Mouse (Mus musculus) CH12.LX (cell line): ENCODE data around the gene Plin3. TPM values are rescaled to one million over a fixed set of nuclear protein-coding genes. Genes with fewer than 3 reads are reported as not detected.

ENCODE experiments used
- DNase-seq: peaks from one replicate; pipeline ENCODE4 v3.0.0-alpha.2; 2013; ENCODE audit errors: extremely low read depth
- H3K27ac ChIP-seq: 2 replicates; pipeline ENCODE4 v1.5.1; 2012; ENCODE audit warnings: low read depth, mild to moderate bottlenecking, control low read depth, moderate library complexity; ENCODE audit not compliant: insufficient read depth
- H3K27me3 ChIP-seq: replicated peaks from 2 replicates; pipeline ENCODE3; 2012; ENCODE audit warnings: inconsistent platforms
- H3K36me3 ChIP-seq, 2 experiments: replicated peaks in 1 of 2; 2 replicates each; pipeline versions ENCODE3 to v1.6.1; 2012; ENCODE audit warnings: inconsistent platforms in 1 of 2, low read length in 1 of 2, mild to moderate bottlenecking in 1 of 2, mixed read lengths in 1 of 2, moderate library complexity in 1 of 2; ENCODE audit not compliant: control insufficient read depth in 1 of 2, insufficient read depth in 1 of 2
- H3K4me1 ChIP-seq, 2 experiments: 2 replicates each; pipeline ENCODE4 v1.6.1; 2012; ENCODE audit warnings: inconsistent platforms in 1 of 2, moderate library complexity in 1 of 2; ENCODE audit not compliant: insufficient read depth in 2 of 2, control insufficient read depth in 1 of 2
- H3K4me2 ChIP-seq: 2 replicates; pipeline ENCODE4 v1.6.1; 2012; ENCODE audit warnings: low read depth, mild to moderate bottlenecking, control low read depth; ENCODE audit not compliant: poor library complexity, insufficient read depth, severe bottlenecking
- H3K4me3 ChIP-seq, 3 experiments: fragments of 150-350 bp in 1 of 3; sonication (generic) in 1 of 3; replicated peaks in 1 of 3; 2 replicates each; pipeline versions ENCODE3 to v1.5.1; 2011 to 2012; ENCODE audit warnings: low read depth in 2 of 3, low read length in 2 of 3, mild to moderate bottlenecking in 2 of 3, moderate library complexity in 2 of 3, control low read depth in 1 of 3, improper control_type of control experiment in 1 of 3, inconsistent platforms in 1 of 3, mixed read lengths in 1 of 3; ENCODE audit not compliant: poor library complexity in 1 of 3
- H3K79me2 ChIP-seq: replicated peaks from 2 replicates; pipeline ENCODE4 v1.6.1; 2012; ENCODE audit warnings: mild to moderate bottlenecking, moderate library complexity; ENCODE audit not compliant: control insufficient read depth, poor library complexity, insufficient read depth, severe bottlenecking; ENCODE audit errors: extremely low read depth
- H3K9ac ChIP-seq: 2 replicates; pipeline ENCODE4 v1.6.1; 2012; ENCODE audit warnings: low read depth, mild to moderate bottlenecking, control low read depth, moderate library complexity; ENCODE audit not compliant: insufficient read depth
- H3K9me3 ChIP-seq: replicated peaks from 2 replicates; pipeline ENCODE3; 2012; ENCODE audit warnings: low read length, inconsistent platforms, mixed read lengths
- BHLHE40 ChIP-seq: IDR thresholded peaks from 2 replicates; pipeline ENCODE4 v1.6.1; 2011; ENCODE audit warnings: mild to moderate bottlenecking, low read depth, low read length, improper control_type of control experiment
- CTCF ChIP-seq, 2 experiments: IDR thresholded peaks in 1 of 2; conservative IDR thresholded peaks in 1 of 2; 2 replicates each; pipeline ENCODE4 v1.5.1; 2011 to 2012; ENCODE audit warnings: low read depth in 2 of 2, low read length in 2 of 2, improper control_type of control experiment in 1 of 2, inconsistent platforms in 1 of 2, mild to moderate bottlenecking in 1 of 2, moderate library complexity in 1 of 2
- ELF1 ChIP-seq: IDR thresholded peaks from 2 replicates; pipeline ENCODE4 v1.6.1; 2014; ENCODE audit warnings: low read depth, mild to moderate bottlenecking, inconsistent platforms, low read length, improper control_type of control experiment
- HCFC1 ChIP-seq: IDR thresholded peaks from 2 replicates; pipeline ENCODE4 v1.6.1; 2012; ENCODE audit warnings: low read depth, mild to moderate bottlenecking, inconsistent platforms, low read length, improper control_type of control experiment
- KAT2A ChIP-seq: IDR thresholded peaks from 2 replicates; pipeline ENCODE4 v1.6.1; 2012; ENCODE audit warnings: low read length, improper control_type of control experiment, inconsistent platforms; ENCODE audit not compliant: insufficient replicate concordance
- MAFK ChIP-seq: IDR thresholded peaks from 2 replicates; pipeline ENCODE4 v1.6.1; 2011; ENCODE audit warnings: low read length, improper control_type of control experiment; ENCODE audit not compliant: insufficient replicate concordance
- MAX ChIP-seq: IDR thresholded peaks from 2 replicates; pipeline ENCODE4 v1.6.1; 2011; ENCODE audit warnings: low read length, improper control_type of control experiment
- NRF1 ChIP-seq: IDR thresholded peaks from 2 replicates; pipeline ENCODE4 v1.6.1; 2014; ENCODE audit warnings: low read depth, mild to moderate bottlenecking, inconsistent platforms, low read length, improper control_type of control experiment, moderate library complexity
- SIN3A ChIP-seq: IDR thresholded peaks from 2 replicates; pipeline ENCODE4 v1.6.1; 2012; ENCODE audit warnings: low read length, improper control_type of control experiment, inconsistent platforms
- SMC3 ChIP-seq: IDR thresholded peaks from 2 replicates; pipeline ENCODE4 v1.6.1; 2011; ENCODE audit warnings: low read depth, low read length, improper control_type of control experiment
- TCF12 ChIP-seq: IDR thresholded peaks from 2 replicates; pipeline ENCODE4 v1.6.1; 2014; ENCODE audit warnings: low read depth, mild to moderate bottlenecking, inconsistent platforms, low read length, improper control_type of control experiment
- UBTF ChIP-seq: IDR thresholded peaks from 2 replicates; pipeline ENCODE4 v1.6.1; 2012; ENCODE audit warnings: low read depth, mild to moderate bottlenecking, inconsistent platforms, low read length, improper control_type of control experiment, moderate library complexity
- USF1 ChIP-seq: IDR thresholded peaks from 2 replicates; pipeline ENCODE4 v1.6.1; 2014; ENCODE audit warnings: low read depth, mild to moderate bottlenecking, inconsistent platforms, low read length, improper control_type of control experiment
- USF2 ChIP-seq: conservative IDR thresholded peaks from 2 replicates; pipeline ENCODE4 v1.6.1; 2011; ENCODE audit warnings: low read depth, low read length, improper control_type of control experiment
- dilution Hi-C: fragments of 300-500 bp; cut with MboI; formaldehyde crosslinking; loops from 2 replicates; pipeline ENCODE4 v1.14.3; 2020; ENCODE audit warnings: low sequenced_read_pairs; ENCODE audit not compliant: extremely low pct_unique_long_range_greater_than_20kb, extremely low pct_ligation_motif_present
- in situ Hi-C: fragments of 300-500 bp; cut with MboI; formaldehyde crosslinking; loops from 3 replicates; pipeline ENCODE4 v1.14.3; 2019; ENCODE audit warnings: low sequenced_read_pairs, low pct_ligation_motif_present, low pct_unique_long_range_greater_than_20kb, mixed read lengths
- polyA plus RNA-seq: library from polyadenylated mRNA; unstranded; fragments of >175 nt; gene quantifications from 2 replicates; pipeline ENCODE4 v1.2.1, GENCODE M21; 2012; ENCODE audit warnings: low read depth; ENCODE audit not compliant: insufficient read length
- total RNA-seq, 2 experiments: library from RNA; depleted of rRNA; stranded (reverse); fragments of 300-350 nt in 1 of 2; fragments of >200 nt in 1 of 2; gene quantifications; 2 replicates each; pipeline ENCODE4 v1.2.3; 2012 to 2014

The Plin3 gene
- total and polyA plus RNA-seq, 3 experiments, result 17.3 to 23.3 (median 18.5) TPM

DNA sequence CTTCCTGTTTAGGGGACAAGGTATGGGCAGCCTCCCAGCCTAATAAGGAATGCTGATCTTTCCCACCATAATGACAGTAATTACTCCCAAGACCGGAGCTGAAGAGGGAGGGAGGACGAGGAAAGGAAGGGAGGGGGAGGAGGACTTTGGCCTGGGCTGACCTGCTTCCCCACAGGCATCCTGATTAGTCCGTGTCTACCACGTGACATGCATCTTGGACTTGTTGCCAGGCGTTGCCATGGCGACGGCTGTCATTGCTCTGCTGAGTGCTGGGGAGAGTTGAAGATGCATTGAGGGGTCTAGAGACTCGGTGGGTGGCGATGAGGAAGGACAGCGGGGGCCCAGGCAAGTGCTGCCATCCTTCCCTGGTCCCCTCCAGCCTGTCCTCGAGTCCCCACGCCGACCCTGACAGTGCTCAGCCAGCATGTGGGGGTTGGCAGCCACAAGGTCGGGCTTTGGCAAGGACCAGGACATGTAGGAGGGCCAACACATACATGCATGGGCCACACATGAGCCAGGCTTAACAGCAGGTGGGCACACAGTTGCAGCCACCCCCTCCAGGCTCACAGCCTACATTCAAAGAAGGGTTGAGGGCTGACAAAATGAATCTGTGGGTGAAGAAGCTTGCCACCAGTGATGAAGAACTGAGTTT, 58.7 kb downstream of the Plin3 start:
- Histone ChIP-seq H3K36me3 (no peaks in the 10 kb centered on the region), H3K4me1 (peaks cover 6 to 11% of the 10 kb centered on the region in 2 experiments), H3K79me2 (no peaks in the 10 kb centered on the region), H3K27me3 (peaks cover 64% of the 10 kb centered on the region), H3K4me2 (peak overlapping the region; percentile 45; the same call in 1 of the 2 replicates), H3K27ac (no peak overlapping the region), H3K4me3 (no peak overlapping the region), H3K9ac (no peak overlapping the region), H3K9me3 (no peaks in the 10 kb centered on the region)
- DNase-seq, result no peak
- in situ Hi-C loops, result no loop called here
- TF ChIP-seq SIN3A (no peak), MAFK (no peak), USF1 (peak; percentile 66), ELF1 (no peak), USF2 (peak; percentile 63)
- TF ChIP-seq, all 38 proteins: peak for 2
- dilution Hi-C loops, result no loop called here

DNA sequence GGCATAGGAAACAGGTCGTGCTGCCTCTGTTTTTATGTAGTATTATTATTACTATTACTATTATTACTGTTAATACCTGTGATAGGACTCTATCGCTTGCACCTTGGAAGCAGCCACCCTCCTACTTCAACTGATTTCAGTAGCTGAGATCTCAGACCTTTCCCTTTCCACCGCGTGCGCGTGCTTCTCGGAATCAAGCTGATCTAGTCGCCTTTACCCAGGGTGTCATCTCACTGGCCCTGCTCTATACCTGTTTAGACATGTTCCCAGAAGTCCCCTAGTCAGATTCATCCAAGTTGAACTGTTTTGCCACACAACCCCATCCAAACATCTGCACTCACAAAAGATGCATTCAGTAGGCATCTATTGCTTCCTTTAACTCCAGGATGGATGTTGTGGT, 59.3 kb downstream of the Plin3 start:
- no peaks in the 10 kb centered on the region for H3K79me2 ChIP-seq
- H3K4me2 ChIP-seq, result peak overlapping the region; percentile 45; the same call in 1 of the 2 replicates
- dilution Hi-C loops, result no loop called here
- in situ Hi-C loops, result no loop called here
- no peak overlapping the region for H3K27ac ChIP-seq
- DNase-seq, result no peak
- H3K4me3 ChIP-seq, result no peak overlapping the region
- peaks cover 6 to 11% of the 10 kb centered on the region in 2 experiments for H3K4me1 ChIP-seq
- H3K9me3 ChIP-seq, result no peaks in the 10 kb centered on the region
- TF ChIP-seq MAFK (no peak), NRF1 (no peak), UBTF (no peak), SMC3 (no peak), KAT2A (no peak), CTCF (conservative IDR thresholded peaks at IDR 0.05 in 1 of 2, IDR thresholded peaks at IDR 0.05 in 1 of 2; ENCODE audit: low read depth in 2 of 2, low read length in 2 of 2) (no peak), TCF12 (no peak), HCFC1 (no peak)
- H3K9ac ChIP-seq, result no peak overlapping the region
- H3K27me3 ChIP-seq, result peaks cover 68% of the 10 kb centered on the region
- H3K36me3 ChIP-seq, result no peaks in the 10 kb centered on the region

DNA sequence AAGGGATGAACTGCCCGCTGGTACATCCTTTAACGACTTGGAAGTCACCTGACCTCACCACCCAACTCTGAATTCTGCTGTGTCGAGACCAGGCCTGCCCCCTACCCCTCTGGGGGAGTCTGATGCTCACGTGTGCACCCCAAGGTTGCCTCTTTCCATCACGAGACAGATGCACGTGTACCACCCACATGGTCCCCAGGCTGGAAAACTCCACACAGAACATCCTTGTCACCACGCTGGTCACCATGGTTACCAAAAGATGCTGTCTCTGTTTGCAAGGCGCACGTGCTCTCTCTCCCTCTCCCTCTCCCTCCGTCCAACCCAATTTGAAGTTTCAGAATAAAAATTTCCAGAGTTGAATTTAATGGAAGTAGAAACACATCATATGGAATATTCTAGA, 62.7 kb downstream of the Plin3 start:
- H3K79me2 ChIP-seq, result no peaks in the 10 kb centered on the region
- H3K27me3 ChIP-seq, result peaks cover 68% of the 10 kb centered on the region
- H3K36me3 ChIP-seq, result no peaks in the 10 kb centered on the region
- H3K4me1 ChIP-seq, result peaks cover 0 to 8% of the 10 kb centered on the region in 2 experiments; a peak in 1 of 4 replicates
- no peak overlapping the region for H3K4me3 ChIP-seq
- TF ChIP-seq BHLHE40 (peak; percentile 38; the same call in 1 of the 2 replicates), MAX (no peak)
- no peak overlapping the region for H3K4me2 ChIP-seq
- no peak overlapping the region for H3K9ac ChIP-seq
- dilution Hi-C loops (no loop called here), in situ Hi-C loops (no loop called here)
- no peak overlapping the region for H3K27ac ChIP-seq
- H3K9me3 ChIP-seq, result no peaks in the 10 kb centered on the region
- DNase-seq, result no peak

Other genes with a start within 250 kb of the Plin3 start
- 26.8 and 27.8 TPM in 2 replicates for gene Ubxn6, start 217.8 kb downstream of the Plin3 start, total RNA-seq (2012; rRNA removed)
- gene Ubxn6, start 217.8 kb downstream of the Plin3 start, total RNA-seq (2014; rRNA removed), result 23.9 and 29.1 TPM in 2 replicates
- 24.6 and 26.9 TPM in 2 replicates for gene Ubxn6, start 217.8 kb downstream of the Plin3 start, polyA plus RNA-seq
- gene Hdgfl2, start 213.2 kb downstream of the Plin3 start, total RNA-seq (2012; rRNA removed), result 68.9 and 79.9 TPM in 2 replicates
- 35.3 and 41.1 TPM in 2 replicates for gene Hdgfl2, start 213.2 kb downstream of the Plin3 start, total RNA-seq (2014; rRNA removed)
- 93.6 and 126 TPM in 2 replicates for gene Hdgfl2, start 213.2 kb downstream of the Plin3 start, polyA plus RNA-seq
- 0.04 TPM in 2 replicates for gene Plin4, start 183.1 kb downstream of the Plin3 start, total RNA-seq (2012; rRNA removed)
- gene Plin4, start 183.1 kb downstream of the Plin3 start, total RNA-seq (2014; rRNA removed), result not detected in 2 replicates
- 0.04 TPM in 1 of 2 replicates, not detected in the other for gene Plin4, start 183.1 kb downstream of the Plin3 start, polyA plus RNA-seq
- gene Plin5, start 175.3 kb downstream of the Plin3 start, total RNA-seq (2012; rRNA removed), result 0.04 TPM in 1 of 2 replicates, not detected in the other
- gene Plin5, start 175.3 kb downstream of the Plin3 start, total RNA-seq (2014; rRNA removed), result not detected in 2 replicates
- gene Plin5, start 175.3 kb downstream of the Plin3 start, polyA plus RNA-seq, result not detected in 2 replicates
- not detected in 2 replicates for gene Lrg1, start 170.9 kb downstream of the Plin3 start, total RNA-seq (2012; rRNA removed)
- gene Lrg1, start 170.9 kb downstream of the Plin3 start, total RNA-seq (2014; rRNA removed), result not detected in 2 replicates
- gene Lrg1, start 170.9 kb downstream of the Plin3 start, polyA plus RNA-seq, result not detected in 2 replicates
- 1.5 and 2.2 TPM in 2 replicates for gene Sema6b, start 152.5 kb downstream of the Plin3 start, total RNA-seq (2012; rRNA removed)
- 0.71 and 0.78 TPM in 2 replicates for gene Sema6b, start 152.5 kb downstream of the Plin3 start, total RNA-seq (2014; rRNA removed)
- gene Sema6b, start 152.5 kb downstream of the Plin3 start, polyA plus RNA-seq, result 1.3 TPM in 2 replicates
- gene Tnfaip8l1, start 130.4 kb downstream of the Plin3 start, total RNA-seq (2012; rRNA removed), result 1.9 and 2.4 TPM in 2 replicates
- 2.0 and 2.6 TPM in 2 replicates for gene Tnfaip8l1, start 130.4 kb downstream of the Plin3 start, total RNA-seq (2014; rRNA removed)
- 1.6 and 1.9 TPM in 2 replicates for gene Tnfaip8l1, start 130.4 kb downstream of the Plin3 start, polyA plus RNA-seq
- 101 and 106 TPM in 2 replicates for gene Mydgf, start 109.0 kb downstream of the Plin3 start, total RNA-seq (2012; rRNA removed)
- 85.0 and 85.5 TPM in 2 replicates for gene Mydgf, start 109.0 kb downstream of the Plin3 start, total RNA-seq (2014; rRNA removed)
- 61.1 and 76.0 TPM in 2 replicates for gene Mydgf, start 109.0 kb downstream of the Plin3 start, polyA plus RNA-seq
- gene Dpp9, start 74.0 kb downstream of the Plin3 start, total RNA-seq (2012; rRNA removed), result 23.0 and 23.5 TPM in 2 replicates
- 13.5 and 13.8 TPM in 2 replicates for gene Dpp9, start 74.0 kb downstream of the Plin3 start, total RNA-seq (2014; rRNA removed)
- gene Dpp9, start 74.0 kb downstream of the Plin3 start, polyA plus RNA-seq, result 34.9 and 37.9 TPM in 2 replicates
- gene Fem1a, start 36.1 kb downstream of the Plin3 start, total RNA-seq (2012; rRNA removed), result 26.0 and 28.0 TPM in 2 replicates
- gene Fem1a, start 36.1 kb downstream of the Plin3 start, total RNA-seq (2014; rRNA removed), result 14.9 and 17.5 TPM in 2 replicates
- gene Fem1a, start 36.1 kb downstream of the Plin3 start, polyA plus RNA-seq, result 14.7 and 16.6 TPM in 2 replicates
- 15.9 and 17.6 TPM in 2 replicates for gene Ticam1, start 16.1 kb downstream of the Plin3 start, total RNA-seq (2012; rRNA removed)
- gene Ticam1, start 16.1 kb downstream of the Plin3 start, total RNA-seq (2014; rRNA removed), result 4.5 and 6.4 TPM in 2 replicates
- gene Ticam1, start 16.1 kb downstream of the Plin3 start, polyA plus RNA-seq, result 14.6 and 18.6 TPM in 2 replicates
- gene Arrdc5, start 7.4 kb upstream of the Plin3 start, total RNA-seq (2012; rRNA removed), result not detected in 2 replicates
- gene Arrdc5, start 7.4 kb upstream of the Plin3 start, total RNA-seq (2014; rRNA removed), result not detected in 2 replicates
- 0.23 TPM in 1 of 2 replicates, not detected in the other for gene Arrdc5, start 7.4 kb upstream of the Plin3 start, polyA plus RNA-seq
- gene Uhrf1, start 10.4 kb upstream of the Plin3 start, total RNA-seq (2012; rRNA removed), result 220 and 249 TPM in 2 replicates
- gene Uhrf1, start 10.4 kb upstream of the Plin3 start, total RNA-seq (2014; rRNA removed), result 144 and 161 TPM in 2 replicates
- 184 and 249 TPM in 2 replicates for gene Uhrf1, start 10.4 kb upstream of the Plin3 start, polyA plus RNA-seq
- gene Kdm4b, start 33.2 kb upstream of the Plin3 start, total RNA-seq (2012; rRNA removed), result 12.5 and 19.5 TPM in 2 replicates
- gene Kdm4b, start 33.2 kb upstream of the Plin3 start, total RNA-seq (2014; rRNA removed), result 9.8 and 12.3 TPM in 2 replicates
- 10.5 and 14.2 TPM in 2 replicates for gene Kdm4b, start 33.2 kb upstream of the Plin3 start, polyA plus RNA-seq
- 31.6 and 41.1 TPM in 2 replicates for gene Ptprs, start 183.6 kb upstream of the Plin3 start, total RNA-seq (2012; rRNA removed)
- 10.4 and 11.3 TPM in 2 replicates for gene Ptprs, start 183.6 kb upstream of the Plin3 start, total RNA-seq (2014; rRNA removed)
- 20.7 and 27.0 TPM in 2 replicates for gene Ptprs, start 183.6 kb upstream of the Plin3 start, polyA plus RNA-seq
- gene Znrf4, start 219.6 kb upstream of the Plin3 start, total RNA-seq (2012; rRNA removed), result not detected in 2 replicates
- not detected in 2 replicates for gene Znrf4, start 219.6 kb upstream of the Plin3 start, total RNA-seq (2014; rRNA removed)
- gene Znrf4, start 219.6 kb upstream of the Plin3 start, polyA plus RNA-seq, result not detected in 2 replicates